Mouse (Mus musculus) retina, postnatal 1 day (tissue): ENCODE measurements around the gene Cltc.

ENCODE experiments used
- DNase-seq: peaks from one replicate; pipeline ENCODE4 v3.0.0-alpha.2; 2012

The Cltc gene

GRCm38 (mm10) chr11:86644553-86644952 is 112.8 kb downstream of the Cltc start:
- no peak for DNase-seq
